Mouse (Mus musculus) erythroblast, adult 5-6 weeks (primary cell): Measurements from ENCODE around the gene Arl3. TPM values are rescaled to one million over a fixed set of nuclear protein-coding genes. Genes with fewer than 3 reads are reported as not detected.

ENCODE experiments used
- total RNA-seq, 2 experiments: library from RNA; stranded (forward) in 1 of 2; stranded (reverse) in 1 of 2; fragments of 150-400 nt in 1 of 2; fragments of 200-764, 138-1000 nt in 1 of 2; gene quantifications; 2 replicates each; pipeline versions ENCODE4 v1.2.3 to v1.2.4; 2015 to 2017; ENCODE audit warnings: low replicate concordance in 2 of 2

The Arl3 gene
- total RNA-seq, 2 experiments from 2014 or later: 3.2 to 4.2 TPM

Other genes with a start within 250 kb of the Arl3 start
- gene Psd, start 246.0 kb downstream of the Arl3 start, total RNA-seq (2015; ENCODE audit: low replicate concordance): 0.63 TPM in 1 of 2 replicates, not detected in the other
- 0.70 TPM in 1 of 2 replicates, not detected in the other for gene Psd, start 246.0 kb downstream of the Arl3 start, total RNA-seq (2017; ENCODE audit: low replicate concordance)
- not detected in 2 replicates for gene Fbxl15, start 245.0 kb downstream of the Arl3 start, total RNA-seq (2015; ENCODE audit: low replicate concordance)
- not detected in 2 replicates for gene Fbxl15, start 245.0 kb downstream of the Arl3 start, total RNA-seq (2017; ENCODE audit: low replicate concordance)
- gene Cuedc2, start 234.5 kb downstream of the Arl3 start, total RNA-seq (2015; ENCODE audit: low replicate concordance): 8.1 and 8.4 TPM in 2 replicates
- gene Cuedc2, start 234.5 kb downstream of the Arl3 start, total RNA-seq (2017; ENCODE audit: low replicate concordance): 23.6 and 39.4 TPM in 2 replicates
- 5.4 and 9.6 TPM in 2 replicates for gene Mfsd13a, start 232.1 kb downstream of the Arl3 start, total RNA-seq (2015; ENCODE audit: low replicate concordance)
- 1.4 and 1.8 TPM in 2 replicates for gene Mfsd13a, start 232.1 kb downstream of the Arl3 start, total RNA-seq (2017; ENCODE audit: low replicate concordance)
- not detected in 2 replicates for gene 2310034G01Rik, start 222.9 kb downstream of the Arl3 start, total RNA-seq (2015; ENCODE audit: low replicate concordance)
- gene 2310034G01Rik, start 222.9 kb downstream of the Arl3 start, total RNA-seq (2017; ENCODE audit: low replicate concordance): not detected in 2 replicates
- 16.5 and 21.5 TPM in 2 replicates for gene Actr1a, start 177.4 kb downstream of the Arl3 start, total RNA-seq (2015; ENCODE audit: low replicate concordance)
- gene Actr1a, start 177.4 kb downstream of the Arl3 start, total RNA-seq (2017; ENCODE audit: low replicate concordance): 38.2 and 39.2 TPM in 2 replicates
- 3.8 and 10.8 TPM in 2 replicates for gene Sufu, start 176.3 kb downstream of the Arl3 start, total RNA-seq (2015; ENCODE audit: low replicate concordance)
- 1.1 and 1.2 TPM in 2 replicates for gene Sufu, start 176.3 kb downstream of the Arl3 start, total RNA-seq (2017; ENCODE audit: low replicate concordance)
- 5.4 and 6.1 TPM in 2 replicates for gene Trim8, start 71.5 kb downstream of the Arl3 start, total RNA-seq (2015; ENCODE audit: low replicate concordance)
- gene Trim8, start 71.5 kb downstream of the Arl3 start, total RNA-seq (2017; ENCODE audit: low replicate concordance): 2.0 and 6.4 TPM in 2 replicates
- gene Sfxn2, start 167 bp upstream of the Arl3 start, total RNA-seq (2015; ENCODE audit: low replicate concordance): 1.9 TPM in 2 replicates
- 2.9 and 3.9 TPM in 2 replicates for gene Sfxn2, start 167 bp upstream of the Arl3 start, total RNA-seq (2017; ENCODE audit: low replicate concordance)
- 5.2 and 7.9 TPM in 2 replicates for gene Wbp1l, start 25.9 kb upstream of the Arl3 start, total RNA-seq (2015; ENCODE audit: low replicate concordance)
- 8.2 and 9.8 TPM in 2 replicates for gene Wbp1l, start 25.9 kb upstream of the Arl3 start, total RNA-seq (2017; ENCODE audit: low replicate concordance)
- not detected in 2 replicates for gene Cyp17a1, start 100.0 kb upstream of the Arl3 start, total RNA-seq (2015; ENCODE audit: low replicate concordance)
- gene Cyp17a1, start 100.0 kb upstream of the Arl3 start, total RNA-seq (2017; ENCODE audit: low replicate concordance): not detected in 2 replicates
- 0.63 TPM in 1 of 2 replicates, not detected in the other for gene Borcs7, start 116.7 kb upstream of the Arl3 start, total RNA-seq (2015; ENCODE audit: low replicate concordance)
- gene Borcs7, start 116.7 kb upstream of the Arl3 start, total RNA-seq (2017; ENCODE audit: low replicate concordance): 0.28 and 0.85 TPM in 2 replicates
- gene As3mt, start 134.3 kb upstream of the Arl3 start, total RNA-seq (2015; ENCODE audit: low replicate concordance): 2.9 TPM in 2 replicates
- 4.2 and 5.9 TPM in 2 replicates for gene As3mt, start 134.3 kb upstream of the Arl3 start, total RNA-seq (2017; ENCODE audit: low replicate concordance)
- gene Cnnm2, start 188.4 kb upstream of the Arl3 start, total RNA-seq (2015; ENCODE audit: low replicate concordance): 34.0 and 36.6 TPM in 2 replicates
- gene Cnnm2, start 188.4 kb upstream of the Arl3 start, total RNA-seq (2017; ENCODE audit: low replicate concordance): 51.7 and 58.0 TPM in 2 replicates